Mouse (Mus musculus) liver (tissue): Measurements from ENCODE around the gene Col24a1.

ENCODE experiments used
- DNase-seq: peaks from one replicate; pipeline ENCODE4 v3.0.0-alpha.2; 2020; ENCODE audit warnings: mixed read lengths

Col24a1 gene

GRCm38 (mm10) chr3:145463731-145464130 lies 171.5 kb downstream of the Col24a1 start:
- no peak for DNase-seq

- DNase-seq: no peak
These were observed 178.8 kb downstream of the Col24a1 start for GRCm38 (mm10) chr3:145471094-145471493.

- DNase-seq: no peak
These were observed 181.9 kb downstream of the Col24a1 start for GRCm38 (mm10) chr3:145474163-145474562.

GRCm38 (mm10) chr3:145476634-145477033 lies 184.4 kb downstream of the Col24a1 start:
- DNase-seq: no peak

- DNase-seq: no peak
These were observed 184.8 kb downstream of the Col24a1 start for GRCm38 (mm10) chr3:145477074-145477473.

- DNase-seq: no peak
These were observed 186.2 kb downstream of the Col24a1 start for GRCm38 (mm10) chr3:145478446-145478845.

- no peak for DNase-seq
These were observed 198.0 kb downstream of the Col24a1 start for GRCm38 (mm10) chr3:145490279-145490678.

- DNase-seq: no peak
These were observed 199.1 kb downstream of the Col24a1 start for GRCm38 (mm10) chr3:145491326-145491725.

GRCm38 (mm10) chr3:145498127-145498526 lies 205.9 kb downstream of the Col24a1 start:
- no peak for DNase-seq

- no peak for DNase-seq
These were observed 206.6 kb downstream of the Col24a1 start for GRCm38 (mm10) chr3:145498893-145499292.

- no peak for DNase-seq
These were observed 212.6 kb downstream of the Col24a1 start for GRCm38 (mm10) chr3:145504830-145505229.

- DNase-seq: peak; percentile 29
These were observed 216.3 kb downstream of the Col24a1 start for GRCm38 (mm10) chr3:145508550-145508949.

GRCm38 (mm10) chr3:145514197-145514596 lies 221.9 kb downstream of the Col24a1 start:
- DNase-seq: no peak

- no peak for DNase-seq
These were observed 229.3 kb downstream of the Col24a1 start for GRCm38 (mm10) chr3:145521528-145522080.

- no peak for DNase-seq
These were observed 230.0 kb downstream of the Col24a1 start for GRCm38 (mm10) chr3:145522311-145522710.

- DNase-seq: no peak
These were observed 233.0 kb downstream of the Col24a1 start for GRCm38 (mm10) chr3:145525266-145525665.

GRCm38 (mm10) chr3:145537870-145538269 lies 245.6 kb downstream of the Col24a1 start:
- no peak for DNase-seq

- no peak for DNase-seq
These were observed 256.5 kb downstream of the Col24a1 start for GRCm38 (mm10) chr3:145548441-145549415.

GRCm38 (mm10) chr3:145550216-145550615 lies 257.9 kb downstream of the Col24a1 start:
- no peak for DNase-seq

- DNase-seq: no peak
These were observed 262.1 kb downstream of the Col24a1 start for GRCm38 (mm10) chr3:145554388-145554787.

- no peak for DNase-seq
These were observed 263.9 kb downstream of the Col24a1 start for GRCm38 (mm10) chr3:145556206-145556605.

- no peak for DNase-seq
These were observed 267.4 kb downstream of the Col24a1 start for GRCm38 (mm10) chr3:145559675-145560074.

GRCm38 (mm10) chr3:145560117-145560516 lies 267.8 kb downstream of the Col24a1 start:
- DNase-seq: no peak

- DNase-seq: no peak
These were observed 282.2 kb downstream of the Col24a1 start for GRCm38 (mm10) chr3:145574468-145574867.
